Mouse (Mus musculus): ENCODE measurements around the gene Ubxn6.

DNA sequence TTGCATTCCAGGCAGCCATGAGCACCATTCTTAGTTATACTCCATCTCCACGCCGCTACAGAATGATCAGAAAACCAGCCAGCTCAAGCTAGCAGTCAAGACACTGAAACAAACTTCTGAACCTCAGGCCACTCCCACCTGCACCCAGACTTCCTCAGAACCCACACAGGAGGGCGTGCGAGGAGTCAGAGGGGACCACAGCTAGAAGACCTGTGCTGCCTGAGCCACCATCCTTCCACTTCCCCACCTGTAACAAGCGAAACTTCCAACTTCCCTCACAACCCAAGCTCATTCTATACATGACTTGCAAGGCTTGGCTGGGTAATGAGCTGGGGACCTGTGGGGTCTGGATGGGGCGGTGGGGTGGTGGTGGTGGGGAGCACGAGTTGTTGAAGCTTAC, 42.0 kb downstream of the Ubxn6 start:
- no peak for TF ChIP-seq EP300 (IDR thresholded peaks at IDR 0.05; ENCODE audit: insufficient read depth, low read depth, low read length)
- no peak for TF ChIP-seq POLR2A (IDR thresholded peaks at IDR 0.05; ENCODE audit: insufficient read depth, low read length)

Data from ES-Bruce4 (cell line).